Mouse (Mus musculus) myocyte (in vitro differentiated cells): Measurements from ENCODE around the gene Mtmr12.

Experiments
- CEBPB ChIP-seq: IDR thresholded peaks from 2 replicates; pipeline ENCODE4 v1.6.1; 2011; ENCODE audit warnings: mild to moderate bottlenecking, moderate library complexity; ENCODE audit not compliant: poor library complexity, insufficient read depth, severe bottlenecking
- E2F4 ChIP-seq: IDR thresholded peaks from one replicate; pipeline ENCODE4 v1.6.1; 2011; ENCODE audit warnings: mild to moderate bottlenecking, control low read depth, moderate library complexity; ENCODE audit not compliant: insufficient read depth
- MYOG ChIP-seq, 3 experiments: IDR thresholded peaks; one replicate each; pipeline ENCODE4 v1.6.1; 2011; ENCODE audit warnings: control low read depth in 2 of 3, low read depth in 2 of 3, mild to moderate bottlenecking in 2 of 3; ENCODE audit not compliant: insufficient read length in 2 of 3, control insufficient read depth in 1 of 3, insufficient read depth in 1 of 3
- POLR2A ChIP-seq: IDR thresholded peaks from one replicate; pipeline ENCODE4 v1.6.1; 2011; ENCODE audit warnings: low read depth, mild to moderate bottlenecking, control low read depth, moderate library complexity; ENCODE audit not compliant: insufficient read length
- TCF12 ChIP-seq: IDR thresholded peaks from one replicate; pipeline ENCODE4 v1.6.1; 2011; ENCODE audit warnings: mild to moderate bottlenecking, control low read depth; ENCODE audit not compliant: poor library complexity, insufficient read depth, severe bottlenecking

DNA sequence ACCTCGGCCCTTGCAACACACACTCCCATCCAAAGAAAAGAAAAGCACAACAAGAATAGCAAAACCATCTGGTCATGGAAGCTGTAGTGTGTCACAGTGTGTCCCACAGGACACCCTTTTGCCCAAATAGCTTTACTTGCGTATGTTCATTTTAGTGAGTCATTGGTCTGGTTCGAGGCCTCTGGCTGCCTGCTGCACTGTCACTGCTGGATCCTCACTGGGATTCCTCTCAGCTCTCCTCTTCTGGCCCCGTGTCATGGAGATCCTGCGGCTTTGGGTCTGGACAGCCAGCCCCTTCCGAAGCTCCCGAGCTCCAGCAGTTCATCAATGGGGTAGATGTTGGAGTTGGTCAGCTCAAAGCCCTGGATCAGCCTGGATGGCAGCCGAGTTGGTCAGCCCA is 113.6 kb downstream of the Mtmr12 start:
- TF ChIP-seq MYOG (IDR thresholded peaks at IDR 0.05; ENCODE audit: control insufficient read depth in 1 of 3, insufficient read depth in 1 of 3, insufficient read length in 2 of 3, low read depth in 2 of 3) (no peak), POLR2A (no peak), TCF12 (no peak), CEBPB (no peak), E2F4 (no peak)
